Mouse (Mus musculus): Measurements from ENCODE around the gene Wwox.

GRCm38 (mm10) chr8:114604315-114604714 is 164.9 kb downstream of the Wwox start:
- TF ChIP-seq CTCF (IDR thresholded peaks at IDR 0.05 in 2 of 3, conservative IDR thresholded peaks at IDR 0.05 in 1 of 3; ENCODE audit: control insufficient read depth in 1 of 3, insufficient read depth in 1 of 3, low read depth in 2 of 3, low read length in 3 of 3, poor library complexity in 1 of 3, severe bottlenecking in 1 of 3), result no peak
- TF ChIP-seq ZNF384 (IDR thresholded peaks at IDR 0.05; ENCODE audit: low read depth, low read length), result no peak
- no peak for TF ChIP-seq USF1 (IDR thresholded peaks at IDR 0.05; ENCODE audit: low read depth, low read length)
- no peak for TF ChIP-seq POLR2A (IDR thresholded peaks at IDR 0.05; ENCODE audit: control insufficient read depth in 1 of 2, insufficient read depth in 1 of 2, low read depth in 1 of 2, low read length in 2 of 2, poor library complexity in 1 of 2)
- no peak for TF ChIP-seq ZMIZ1 (IDR thresholded peaks at IDR 0.05; ENCODE audit: low read depth, low read length)
- no peak for TF ChIP-seq GATA1 (IDR thresholded peaks at IDR 0.05; ENCODE audit: low read depth, low read length)
- TF ChIP-seq MAX (IDR thresholded peaks at IDR 0.05; ENCODE audit: low read length), result no peak
- no peak for TF ChIP-seq EP300 (IDR thresholded peaks at IDR 0.05; ENCODE audit: low read depth in 1 of 2, low read length in 2 of 2)
- TF ChIP-seq MAFK (IDR thresholded peaks at IDR 0.05; ENCODE audit: borderline replicate concordance, low read depth, low read length), result no peak
- no peak for TF ChIP-seq SMC3 (IDR thresholded peaks at IDR 0.05; ENCODE audit: low read depth, low read length)
- TF ChIP-seq KAT2A (conservative IDR thresholded peaks at IDR 0.05; ENCODE audit: low read depth, low read length), result no peak
